Mouse (Mus musculus): ENCODE results near the gene Greb1. TPM values are rescaled to one million over a fixed set of nuclear protein-coding genes. Genes with fewer than 3 reads are reported as not detected.
A peak's percentile ranks its signal among the peaks of the same experiment; 100 is the strongest.
"Not testable (repeated sequence)": the region's sequence is repeated elsewhere in the genome, so short reads cannot be mapped to it uniquely, and the experiment has no call there.

Greb1 gene
- total RNA-seq, 2 experiments from 2014 or later = 0.04 TPM; not detected in 1

- peak; percentile 35 for ATAC-seq (replicated peaks; ENCODE audit: poor library complexity)
Measured at GRCm38 (mm10) chr12:16698691-16699090, 102.0 kb downstream of the Greb1 start.

GRCm38 (mm10) chr12:16696146-16696545 is 104.5 kb downstream of the Greb1 start:
- peak; percentile 73 for ATAC-seq (replicated peaks; ENCODE audit: poor library complexity)

GRCm38 (mm10) chr12:16695252-16695651 is 105.4 kb downstream of the Greb1 start:
- ATAC-seq (replicated peaks; ENCODE audit: poor library complexity) = not testable (repeated sequence)

- peak; percentile 63 for ATAC-seq (replicated peaks; ENCODE audit: poor library complexity)
Measured at GRCm38 (mm10) chr12:16694783-16695182, 105.9 kb downstream of the Greb1 start.

- no peak for ATAC-seq (replicated peaks; ENCODE audit: poor library complexity)
Measured at GRCm38 (mm10) chr12:16690631-16691030, 110.1 kb downstream of the Greb1 start.

GRCm38 (mm10) chr12:16672246-16672645 is 128.4 kb downstream of the Greb1 start:
- no peak for ATAC-seq (replicated peaks; ENCODE audit: poor library complexity)

- ATAC-seq (replicated peaks; ENCODE audit: poor library complexity) = no peak
Measured at GRCm38 (mm10) chr12:16669176-16669575, 131.5 kb downstream of the Greb1 start.

- no peak for ATAC-seq (replicated peaks; ENCODE audit: poor library complexity)
Measured at GRCm38 (mm10) chr12:16665022-16665421, 135.7 kb downstream of the Greb1 start.

- no peak for ATAC-seq (replicated peaks; ENCODE audit: poor library complexity)
Measured at GRCm38 (mm10) chr12:16662955-16663585, 137.6 kb downstream of the Greb1 start.

GRCm38 (mm10) chr12:16661936-16662335 is 138.8 kb downstream of the Greb1 start:
- no peak for ATAC-seq (replicated peaks; ENCODE audit: poor library complexity)

GRCm38 (mm10) chr12:16661459-16661858 is 139.2 kb downstream of the Greb1 start:
- ATAC-seq (replicated peaks; ENCODE audit: poor library complexity) = no peak

GRCm38 (mm10) chr12:16656906-16657875 is 143.5 kb downstream of the Greb1 start:
- ATAC-seq (replicated peaks; ENCODE audit: poor library complexity) = no peak

GRCm38 (mm10) chr12:16655604-16656003 is 145.1 kb downstream of the Greb1 start:
- ATAC-seq (replicated peaks; ENCODE audit: poor library complexity) = no peak

- peak; percentile 99 for ATAC-seq (replicated peaks; ENCODE audit: poor library complexity)
Measured at GRCm38 (mm10) chr12:16653332-16654093, 147.2 kb downstream of the Greb1 start, which contains the start of gene Ntsr2. Gene Ntsr2, plus strand, starts transcription at chr12:16653382.

GRCm38 (mm10) chr12:16649819-16650218 is 150.9 kb downstream of the Greb1 start:
- no peak for ATAC-seq (replicated peaks; ENCODE audit: poor library complexity)

GRCm38 (mm10) chr12:16648273-16648672 is 152.4 kb downstream of the Greb1 start:
- ATAC-seq (replicated peaks; ENCODE audit: poor library complexity) = no peak

- no peak for ATAC-seq (replicated peaks; ENCODE audit: poor library complexity)
Measured at GRCm38 (mm10) chr12:16646780-16647409, 153.8 kb downstream of the Greb1 start.

- ATAC-seq (replicated peaks; ENCODE audit: poor library complexity) = no peak
Measured at GRCm38 (mm10) chr12:16644698-16645097, 156.0 kb downstream of the Greb1 start.

- ATAC-seq (replicated peaks; ENCODE audit: poor library complexity) = no peak
Measured at GRCm38 (mm10) chr12:16643508-16644345, 157.0 kb downstream of the Greb1 start.

- ATAC-seq (replicated peaks; ENCODE audit: poor library complexity) = peak; percentile 66
Measured at GRCm38 (mm10) chr12:16642000-16642399, 158.7 kb downstream of the Greb1 start.
